Mouse (Mus musculus): ENCODE measurements around the gene Neu4.

DNA sequence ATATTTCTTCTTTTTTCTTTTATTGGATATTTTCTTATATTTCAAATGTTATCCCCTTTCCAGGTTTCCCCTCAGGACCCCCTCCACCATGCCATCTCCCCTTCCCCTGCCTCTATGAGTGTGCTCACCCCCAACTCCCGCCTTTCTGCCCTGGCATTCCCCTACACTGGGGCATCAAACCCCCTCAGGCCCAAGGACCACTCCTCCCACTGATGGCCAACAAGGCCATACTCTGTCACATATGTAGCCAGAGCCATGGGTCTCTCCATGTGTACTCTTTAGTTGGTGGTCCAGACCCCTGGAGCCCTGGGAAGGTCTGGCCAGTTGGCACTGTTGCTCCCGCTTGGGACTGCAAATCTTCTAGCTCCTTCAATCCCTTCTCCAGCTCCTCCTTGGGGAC, 37.1 kb downstream of the Neu4 start:
- TF ChIP-seq CTCF (IDR thresholded peaks at IDR 0.05; ENCODE audit: low read depth, low read length) (no peak), POLR2A (IDR thresholded peaks at IDR 0.05; ENCODE audit: borderline replicate concordance, low read depth, low read length) (no peak)

All from bone marrow macrophage, adult 2 months (primary cell).